Mouse (Mus musculus) mouse embryonic stem cell (cell line): ENCODE results near the gene Cldn8.

Source experiments
- in situ Hi-C, 2 experiments: fragments of 300-500 bp; cut with MboI; formaldehyde crosslinking; loops; 1 replicate in 1 of 2; 3 replicates in 1 of 2; pipeline ENCODE4 v1.14.3; 2019 to 2020; ENCODE audit warnings: low sequenced_read_pairs in 2 of 2, low pct_unique_long_range_greater_than_20kb in 1 of 2, mixed read lengths in 1 of 2; ENCODE audit not compliant: unreplicated experiment in 1 of 2

The Cldn8 gene

DNA sequence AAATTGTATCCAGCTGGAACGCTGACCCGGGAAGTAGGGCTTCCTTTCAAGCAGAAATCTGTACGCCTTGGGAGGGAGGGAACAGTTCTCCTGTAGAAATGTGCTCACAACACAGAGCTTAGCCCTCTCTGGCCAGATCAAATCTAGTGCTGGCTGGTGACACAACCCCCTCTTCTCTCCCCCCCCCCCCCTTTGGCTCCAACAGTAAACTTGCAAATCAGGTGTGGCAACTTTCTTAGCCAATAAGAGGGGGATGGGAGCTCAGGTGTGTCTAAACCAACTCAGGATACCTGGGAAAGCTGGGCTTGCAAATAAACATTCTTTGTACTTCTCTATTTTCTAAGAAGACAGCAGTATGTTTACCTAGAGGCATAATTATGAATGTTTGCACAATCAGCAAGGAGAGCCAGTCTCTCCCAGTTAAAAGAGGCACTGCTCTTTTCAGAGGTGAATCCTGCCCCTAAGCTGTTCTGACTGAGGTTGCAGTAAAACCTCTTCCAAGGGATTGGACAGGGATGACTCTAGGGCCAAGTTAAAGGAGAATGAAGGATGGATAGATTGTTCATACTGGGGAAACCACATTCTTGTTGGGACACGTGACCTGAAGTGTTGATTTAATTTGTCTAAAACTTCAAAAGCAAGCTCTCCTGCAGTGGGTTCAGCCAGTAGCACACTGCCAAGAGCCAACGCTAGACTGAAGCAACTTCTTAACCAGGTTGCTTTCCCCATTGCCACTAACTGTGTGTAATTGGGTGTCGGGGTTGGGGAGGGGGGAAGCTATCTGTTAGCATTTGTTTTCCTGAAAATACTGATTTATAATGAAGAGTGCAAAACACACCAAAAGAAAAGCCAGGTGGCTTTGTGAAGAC lies at the start of gene Cldn8:
TSS of gene Cldn8 (minus strand) at position 139 of the 869 bp plus-strand sequence.
- in situ Hi-C loops: no loop called here

DNA sequence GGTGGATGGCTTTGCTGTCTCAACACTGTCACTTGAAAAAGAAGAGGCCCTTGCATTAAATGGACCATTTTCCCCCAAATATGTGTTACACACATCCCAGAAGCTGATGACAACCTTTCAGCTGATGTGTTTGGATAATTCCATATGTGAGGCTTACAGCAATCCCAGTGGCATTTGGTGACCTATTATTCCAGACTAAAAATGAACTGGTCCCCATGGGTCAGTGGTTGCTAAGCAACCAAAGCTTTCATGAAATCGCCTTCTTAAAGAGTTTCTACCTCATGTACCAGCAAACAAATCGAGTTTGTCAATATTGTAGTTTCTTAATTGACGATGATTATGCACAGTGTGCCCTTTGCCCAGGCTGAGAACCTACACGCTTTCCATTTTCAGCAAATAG lies 49.7 kb upstream of the Cldn8 start:
- in situ Hi-C loops: no loop called here

DNA sequence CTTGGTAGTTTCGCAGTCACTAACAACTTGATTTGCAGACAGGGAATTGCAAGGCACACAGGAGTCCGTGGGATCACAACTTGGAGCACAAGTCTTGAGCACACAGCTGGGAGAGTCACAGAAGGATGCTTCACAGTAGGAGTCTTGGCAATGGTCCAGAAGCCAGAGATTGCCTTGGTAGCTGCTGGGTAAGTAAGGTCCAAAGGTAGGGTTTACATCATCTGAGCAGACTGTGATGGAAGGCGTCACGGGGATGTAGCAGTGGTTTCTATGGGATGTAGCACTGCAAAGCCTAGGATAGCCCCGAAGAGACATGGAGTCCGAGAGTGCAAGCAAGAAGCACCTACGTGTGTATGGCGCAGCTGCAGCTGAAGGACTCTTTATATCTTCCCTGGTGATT lies 48.9 kb upstream of the Cldn8 start, which contains the start of gene Krtap24-1:
TSS of gene Krtap24-1 (minus strand) at position 358 of the 400 bp plus-strand sequence.
- in situ Hi-C loops: no loop called here

DNA sequence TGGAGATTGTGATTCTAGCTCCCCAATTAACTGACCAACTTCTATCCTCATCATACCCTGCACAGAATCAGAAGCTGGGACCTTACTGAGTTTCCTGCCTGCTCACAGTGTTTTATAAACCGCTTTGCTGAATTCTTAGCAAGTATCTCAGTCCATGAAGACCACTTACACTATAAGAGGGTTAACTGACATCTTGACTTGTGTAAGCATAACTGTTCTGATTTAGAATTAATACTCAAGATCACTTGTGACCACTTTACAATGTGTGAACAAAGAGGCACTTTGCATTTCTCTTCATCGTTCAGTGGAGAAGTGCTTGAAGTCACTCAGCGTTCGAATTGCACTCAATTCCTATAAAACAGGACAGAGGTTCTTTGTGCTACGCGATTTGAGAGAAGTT lies 41.6 kb upstream of the Cldn8 start:
- in situ Hi-C loops: no loop called here

DNA sequence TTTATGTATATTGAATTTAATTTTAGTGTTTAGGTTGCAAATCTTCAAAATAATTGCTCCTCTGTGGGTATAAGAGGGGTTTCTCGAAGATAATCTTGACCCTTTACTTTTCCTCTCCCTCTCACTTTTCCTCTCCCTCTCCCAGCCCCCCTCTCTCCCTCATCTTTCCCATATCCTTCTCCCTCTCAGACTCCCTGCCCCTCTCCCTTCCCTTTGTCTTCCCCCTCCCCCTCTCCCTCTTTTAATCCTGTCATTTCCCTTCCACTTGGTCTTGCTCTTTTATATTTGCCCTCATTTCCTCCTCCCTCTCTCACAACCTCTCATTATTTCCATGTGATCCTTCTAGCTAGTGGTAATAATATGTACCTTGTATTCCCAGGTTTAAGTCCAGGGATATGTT lies 39.5 kb upstream of the Cldn8 start:
- in situ Hi-C loops: no loop called here

DNA sequence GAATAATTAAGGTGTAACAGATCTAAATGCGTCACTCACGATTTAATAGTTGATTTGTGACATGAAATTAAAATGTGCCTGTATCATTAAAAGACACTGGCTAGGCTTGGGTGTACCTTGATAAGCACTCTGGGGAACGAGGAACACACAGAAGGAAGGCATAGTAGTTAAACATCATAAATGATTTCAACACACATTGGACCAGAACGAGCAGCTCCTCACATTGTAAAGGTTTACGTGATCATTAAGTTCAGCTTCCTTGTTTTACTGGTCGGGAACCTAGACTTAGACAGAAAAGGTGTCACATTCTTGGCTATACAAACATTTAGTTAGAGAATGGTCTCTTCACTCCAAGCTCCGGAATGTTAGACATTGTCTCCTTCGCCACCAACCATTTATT lies 37.3 kb upstream of the Cldn8 start:
- in situ Hi-C loops: no loop called here

DNA sequence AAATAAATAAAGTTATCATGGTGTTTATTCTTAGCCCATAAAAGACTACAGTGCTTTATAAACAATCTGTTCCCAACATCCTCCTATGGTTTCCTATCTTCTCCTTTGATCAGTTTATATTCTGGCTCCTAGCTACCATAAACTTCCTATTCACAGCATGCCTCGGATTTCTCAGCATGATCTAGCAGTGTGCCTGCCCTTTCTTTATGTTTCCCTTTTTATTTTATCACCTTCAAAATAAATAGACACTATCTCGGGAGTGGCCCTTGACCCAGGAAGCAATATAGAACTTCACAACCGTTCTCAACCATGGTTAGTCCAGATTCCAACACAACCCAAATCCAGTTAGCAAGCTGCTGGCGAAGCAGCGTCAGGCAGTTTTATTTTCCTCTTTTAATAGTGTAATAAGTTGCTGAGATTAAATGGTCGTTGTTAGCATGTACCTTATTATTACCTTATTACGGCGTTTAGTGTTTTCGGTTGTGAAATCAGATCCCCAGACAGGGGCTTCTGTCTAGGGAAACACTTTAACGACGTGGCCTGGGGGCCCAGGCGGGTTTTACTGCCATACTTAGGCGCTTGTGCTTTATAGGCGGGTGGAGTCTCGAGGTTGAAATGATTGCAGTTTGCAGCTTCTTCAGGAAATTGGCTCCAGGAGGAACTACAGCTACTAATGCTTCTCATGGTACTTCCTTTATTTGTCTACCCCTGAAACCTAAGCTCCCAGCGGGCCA lies 36.7 kb upstream of the Cldn8 start:
- in situ Hi-C loops: no loop called here

DNA sequence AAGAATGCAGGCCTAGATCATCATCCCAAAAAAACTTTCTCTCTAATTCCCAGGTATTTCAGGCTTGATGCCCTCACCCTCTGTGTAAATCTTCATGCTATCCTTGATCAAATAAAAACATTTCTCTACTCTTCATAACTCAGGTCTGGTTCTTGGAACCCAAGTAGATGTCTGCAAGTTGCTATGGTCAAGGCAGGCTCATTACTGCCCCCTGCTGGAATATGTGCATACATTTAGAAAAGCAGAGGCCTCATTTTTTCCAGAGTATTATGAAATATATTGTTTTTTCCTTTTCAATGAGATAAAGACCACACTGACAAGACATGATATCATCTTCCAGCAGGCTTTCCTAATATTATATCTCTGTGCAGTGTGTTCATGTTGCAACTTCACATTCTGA lies 29.8 kb upstream of the Cldn8 start:
- in situ Hi-C loops: no loop called here

DNA sequence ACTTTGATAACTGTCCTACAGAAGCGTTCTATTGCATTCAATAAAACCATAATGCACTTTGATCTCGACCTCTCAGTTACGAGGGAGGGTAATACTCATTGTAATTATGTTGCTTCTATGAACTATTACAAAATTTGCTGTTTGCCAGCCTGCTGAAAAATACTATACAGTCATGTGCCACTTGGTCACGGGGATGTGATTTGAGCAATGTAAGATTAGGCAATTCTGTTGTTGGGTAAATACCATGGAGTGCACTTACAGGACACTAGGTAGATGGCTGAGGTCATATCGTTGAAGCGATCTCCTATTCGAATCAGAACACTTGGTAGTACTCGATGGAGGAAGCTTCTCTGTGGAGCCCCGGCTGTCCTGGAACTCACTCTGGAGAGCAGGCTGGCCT lies 20.4 kb upstream of the Cldn8 start:
- in situ Hi-C loops: no loop called here

DNA sequence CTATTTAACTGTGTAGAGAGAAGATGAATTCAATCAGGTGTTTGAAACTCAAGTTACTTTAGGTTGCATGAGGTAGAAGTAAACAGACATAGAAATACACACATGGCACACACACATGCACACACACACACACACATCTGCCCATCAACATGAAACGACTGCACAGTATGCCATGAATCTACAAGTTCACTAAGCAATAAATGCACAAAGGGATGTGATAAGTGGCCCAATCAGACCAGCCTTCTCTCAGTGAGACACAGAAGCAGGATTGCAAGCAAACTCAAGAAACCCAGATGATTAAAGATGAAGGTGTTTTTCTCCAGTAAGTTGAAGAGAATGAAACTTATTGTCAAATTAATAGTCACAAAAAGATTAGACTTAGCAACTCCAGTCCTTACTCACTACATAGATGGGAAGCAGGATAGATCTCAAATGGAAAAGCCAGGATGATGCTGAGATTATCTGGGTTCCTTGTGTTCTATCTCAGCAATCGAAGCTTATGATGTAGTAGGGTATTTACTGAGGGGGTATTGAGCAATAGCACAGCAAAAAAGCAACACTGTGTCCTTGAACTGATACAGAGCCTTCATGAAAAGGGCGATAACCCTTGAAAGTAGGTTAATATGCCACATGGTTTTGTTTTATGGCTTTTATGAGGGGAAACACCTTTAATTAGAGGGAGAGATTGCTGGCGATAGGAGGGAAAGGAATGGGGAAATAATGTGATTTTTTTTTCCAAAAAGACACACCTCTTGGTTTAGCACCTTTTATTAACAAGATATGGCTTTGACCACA lies 13.1 kb upstream of the Cldn8 start:
- in situ Hi-C loops: no loop called here

DNA sequence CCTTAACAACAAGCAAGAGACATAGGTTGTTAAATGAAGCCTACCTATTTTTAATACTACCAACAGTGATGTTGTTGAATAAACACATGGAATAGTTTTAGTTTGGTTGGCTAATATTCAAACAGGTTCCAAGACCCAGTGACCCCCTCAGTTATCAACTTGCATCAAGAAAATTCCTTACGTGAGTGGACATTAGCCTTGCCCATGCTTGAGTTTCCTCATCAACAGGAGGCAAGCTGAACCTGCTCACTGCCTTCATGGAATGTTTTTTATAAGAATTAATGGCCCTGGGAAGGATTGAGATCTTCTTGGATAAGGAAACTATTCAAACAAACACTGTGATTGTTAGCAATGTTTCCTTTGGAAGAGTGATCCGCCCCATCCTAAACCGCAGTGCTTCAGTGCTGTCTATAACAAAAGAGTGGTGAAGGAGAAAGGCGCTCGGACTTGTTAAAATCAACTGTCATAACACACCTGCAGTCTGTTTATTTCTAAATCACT lies 10.0 kb upstream of the Cldn8 start:
- in situ Hi-C loops: no loop called here

DNA sequence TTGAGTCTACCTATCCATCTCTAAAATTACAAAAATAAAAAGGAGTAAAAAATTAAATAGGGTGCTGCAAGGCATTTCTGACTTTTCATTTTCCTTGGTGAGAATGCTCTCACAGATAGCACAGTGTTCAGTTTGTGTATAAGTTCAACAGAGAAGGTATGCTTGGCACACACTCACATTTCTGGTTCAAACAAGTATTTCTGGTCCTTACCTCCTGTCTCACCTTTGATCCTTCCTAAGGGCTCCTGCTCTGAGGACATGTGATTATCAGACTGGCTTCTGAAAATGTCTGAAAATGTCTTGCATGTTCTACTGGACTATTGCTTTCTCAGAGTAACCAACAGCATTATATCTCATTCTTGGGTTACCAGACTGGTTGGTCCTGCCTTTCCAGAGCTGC lies 7.2 kb upstream of the Cldn8 start:
- in situ Hi-C loops: no loop called here

DNA sequence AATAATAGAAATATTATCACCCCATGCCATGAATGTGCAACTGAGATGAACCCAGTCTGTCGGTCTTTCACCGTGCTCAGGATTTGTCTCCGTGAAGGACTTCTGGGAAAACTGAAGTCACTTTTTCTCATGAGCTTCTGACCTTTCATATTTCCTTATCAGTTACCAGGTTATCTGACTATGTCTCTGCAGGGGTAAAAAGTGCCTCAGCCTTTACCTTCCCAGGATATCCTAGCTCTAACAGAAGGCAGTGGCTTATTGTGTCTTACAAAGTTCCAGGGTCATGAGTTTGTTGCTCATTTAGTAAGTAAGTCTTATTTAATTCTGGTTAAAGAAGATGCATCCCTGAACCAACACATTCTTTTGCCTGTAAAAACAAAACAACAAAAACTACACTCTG lies 6.7 kb upstream of the Cldn8 start:
- in situ Hi-C loops: no loop called here

DNA sequence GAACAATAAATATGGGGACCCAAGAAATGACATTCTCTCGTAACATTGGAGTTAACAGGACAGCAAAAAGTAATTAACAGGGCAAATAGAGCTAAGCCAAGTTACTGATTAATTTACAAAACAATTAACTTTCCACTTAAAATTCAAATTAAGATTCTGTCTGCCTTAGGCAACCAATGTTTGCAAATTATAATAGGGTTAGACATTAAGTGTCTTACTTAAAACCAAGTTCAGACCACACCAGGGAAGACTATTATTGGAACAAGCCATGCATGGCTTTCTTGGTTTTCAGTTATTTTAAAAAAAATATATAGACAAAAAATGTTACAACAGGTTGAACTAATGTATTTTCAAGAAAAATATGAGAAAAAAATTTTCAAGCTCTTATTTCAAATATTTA lies 6.1 kb upstream of the Cldn8 start:
- in situ Hi-C loops: no loop called here

DNA sequence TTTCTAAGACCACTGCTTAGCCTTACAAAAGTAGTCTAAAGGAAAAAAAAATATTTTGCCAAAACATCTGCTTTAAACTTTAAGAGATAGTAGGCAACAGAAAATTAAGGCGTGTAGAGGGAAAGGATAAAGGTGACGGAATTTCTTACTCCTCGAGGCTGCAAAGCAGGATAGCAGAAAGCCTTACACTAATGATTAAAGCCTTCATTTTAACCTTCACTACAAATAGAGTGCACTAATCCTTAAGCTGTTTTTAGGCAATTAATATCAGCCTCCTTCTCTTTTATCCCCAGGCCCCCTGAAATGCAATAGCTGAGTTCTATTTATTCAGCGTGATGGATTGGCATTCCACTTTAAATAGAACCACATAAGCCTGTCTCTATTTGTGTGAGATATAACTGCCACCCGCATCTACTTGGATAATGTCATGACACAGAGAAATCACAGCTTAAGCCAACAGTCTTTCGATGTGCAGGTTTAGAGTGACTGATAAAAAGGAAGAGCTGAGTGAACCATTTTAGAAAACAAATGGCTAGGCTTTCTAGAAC lies 1.3 kb downstream of the Cldn8 start:
- in situ Hi-C loops: no loop called here

DNA sequence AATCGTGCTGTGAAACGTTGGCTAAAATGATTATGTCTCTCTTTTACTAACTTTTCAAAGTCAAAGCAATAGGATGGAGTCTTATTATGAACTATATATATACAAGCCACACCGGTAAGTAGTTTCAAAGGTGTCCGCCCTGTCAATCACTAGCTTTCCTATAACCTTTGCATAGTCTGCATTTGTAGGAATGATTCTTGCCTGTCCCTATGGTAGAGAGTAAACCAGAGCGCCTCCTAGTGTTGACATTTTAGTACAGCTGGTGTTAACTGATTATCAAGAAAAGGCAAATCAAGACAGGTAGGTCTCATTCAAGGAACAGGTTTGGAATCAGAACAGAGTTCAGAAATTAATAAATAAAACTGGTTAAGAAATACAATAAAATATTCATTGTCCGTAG lies 20.5 kb downstream of the Cldn8 start:
- in situ Hi-C loops: no loop called here

DNA sequence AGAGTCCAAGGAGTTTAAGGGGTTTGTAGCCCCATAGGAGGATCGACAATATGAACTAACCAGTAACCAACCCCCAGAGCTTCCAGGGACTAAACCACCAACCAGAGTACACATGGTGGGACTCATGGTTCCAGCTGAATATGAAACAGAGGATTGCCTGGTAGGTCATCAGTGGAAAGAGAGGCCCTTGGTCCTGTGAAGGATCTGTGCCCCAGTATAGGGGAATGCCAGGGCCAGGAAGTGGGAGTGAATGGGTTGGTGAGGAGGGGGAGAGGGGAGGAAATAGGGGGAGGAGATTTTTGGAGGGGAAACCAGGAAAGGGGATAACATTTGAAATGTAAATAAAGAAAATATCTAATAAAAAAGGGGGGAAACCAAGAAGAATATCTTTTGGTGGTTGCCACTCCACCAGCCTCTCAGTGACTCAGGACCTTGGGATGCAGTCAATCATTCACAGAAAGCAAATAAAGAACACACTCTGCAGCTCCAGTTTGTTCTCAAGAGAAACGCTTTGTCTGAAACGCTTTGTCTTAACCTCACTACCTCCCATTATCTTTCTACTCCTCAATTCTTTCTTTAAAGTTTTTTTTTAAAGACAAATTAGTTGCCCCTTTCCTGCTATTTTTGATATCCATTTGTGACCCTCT lies 23.0 kb downstream of the Cldn8 start:
- in situ Hi-C loops: no loop called here

DNA sequence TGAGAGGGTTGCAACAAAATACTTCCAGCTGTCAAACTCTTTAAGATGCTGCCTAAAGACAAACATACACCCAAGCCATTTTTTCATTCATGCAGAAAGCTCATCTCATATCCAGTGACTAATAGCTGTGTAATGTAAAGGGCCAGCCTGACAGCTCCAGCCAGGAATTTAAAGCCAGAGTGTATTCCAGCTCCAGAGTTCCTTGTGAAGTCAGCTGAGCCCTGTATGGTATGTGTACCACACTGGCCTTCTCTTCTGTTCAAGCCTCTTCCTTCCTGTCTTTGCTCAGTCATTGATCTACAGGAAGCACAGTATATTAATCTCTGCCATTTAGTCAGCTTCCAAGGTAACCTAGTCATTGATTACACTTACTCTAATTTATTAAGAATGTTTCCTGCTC lies 51.6 kb downstream of the Cldn8 start:
- in situ Hi-C loops: no loop called here
